Mouse (Mus musculus): ENCODE data around the gene Zfp1. TPM values are rescaled to one million over a fixed set of nuclear protein-coding genes. Genes with fewer than 3 reads are reported as not detected.

Gene Zfp1
- polyA plus RNA-seq, 1 experiment from 2014 or later = 16.0 TPM

DNA sequence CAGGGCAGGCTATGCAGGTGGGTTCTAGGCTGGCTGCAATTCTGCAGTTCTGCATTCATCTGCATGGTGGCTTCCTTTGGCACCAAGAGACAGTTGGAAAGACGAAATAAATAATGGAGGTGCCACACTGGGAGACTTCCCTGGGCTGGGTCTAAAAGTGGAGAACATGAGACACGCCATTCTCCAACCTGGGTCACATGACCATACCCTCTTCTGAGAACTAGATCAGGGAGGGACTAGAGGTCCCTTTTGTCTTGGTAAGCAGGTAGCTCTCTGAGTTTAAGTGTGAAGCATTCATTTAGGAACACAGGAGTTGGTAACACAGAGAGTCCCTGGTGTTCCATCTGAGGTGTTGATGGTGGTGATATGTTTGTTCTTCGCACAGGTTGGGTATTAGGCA lies 57.0 kb downstream of the Zfp1 start:
- WGBS = 85% methylated on average over 3 of the region's 3 CpGs
- no peak for ATAC-seq
- H3K27me3 ChIP-seq (replicated peaks; ENCODE audit: control insufficient read depth, insufficient read depth, low read length) = no peaks in the 10 kb centered on the region
- no peak overlapping the region for H3K27ac ChIP-seq (ENCODE audit: low read length)
- H3K9ac ChIP-seq (ENCODE audit: low read depth, low read length) = no peak overlapping the region
- H3K9me3 ChIP-seq (ENCODE audit: control insufficient read depth, low read length) = no peaks in the 10 kb centered on the region
- peaks cover 15% of the 10 kb centered on the region for H3K4me1 ChIP-seq (ENCODE audit: control insufficient read depth, insufficient read depth, low read length)
- no peak overlapping the region for H3K4me3 ChIP-seq (ENCODE audit: low read length)
- no peaks in the 10 kb centered on the region for H3K36me3 ChIP-seq (ENCODE audit: control insufficient read depth, insufficient read depth, low read length)
- no peak overlapping the region for H3K4me2 ChIP-seq (ENCODE audit: low read depth, low read length)

GRCm38 (mm10) chr8:111700740-111701139 lies 57.5 kb downstream of the Zfp1 start:
- H3K4me1 ChIP-seq (ENCODE audit: control insufficient read depth, insufficient read depth, low read length) = peaks cover 18% of the 10 kb centered on the region
- H3K9ac ChIP-seq (ENCODE audit: low read depth, low read length) = no peak overlapping the region
- H3K4me3 ChIP-seq (ENCODE audit: low read length) = no peak overlapping the region
- no peaks in the 10 kb centered on the region for H3K36me3 ChIP-seq (ENCODE audit: control insufficient read depth, insufficient read depth, low read length)
- no peaks in the 10 kb centered on the region for H3K9me3 ChIP-seq (ENCODE audit: control insufficient read depth, low read length)
- WGBS = 83% methylated on average over 5 of the region's 5 CpGs
- ATAC-seq = no peak
- H3K27me3 ChIP-seq (replicated peaks; ENCODE audit: control insufficient read depth, insufficient read depth, low read length) = no peaks in the 10 kb centered on the region
- no peak overlapping the region for H3K4me2 ChIP-seq (ENCODE audit: low read depth, low read length)
- peak overlapping the region; percentile 71 for H3K27ac ChIP-seq (ENCODE audit: low read length)

DNA sequence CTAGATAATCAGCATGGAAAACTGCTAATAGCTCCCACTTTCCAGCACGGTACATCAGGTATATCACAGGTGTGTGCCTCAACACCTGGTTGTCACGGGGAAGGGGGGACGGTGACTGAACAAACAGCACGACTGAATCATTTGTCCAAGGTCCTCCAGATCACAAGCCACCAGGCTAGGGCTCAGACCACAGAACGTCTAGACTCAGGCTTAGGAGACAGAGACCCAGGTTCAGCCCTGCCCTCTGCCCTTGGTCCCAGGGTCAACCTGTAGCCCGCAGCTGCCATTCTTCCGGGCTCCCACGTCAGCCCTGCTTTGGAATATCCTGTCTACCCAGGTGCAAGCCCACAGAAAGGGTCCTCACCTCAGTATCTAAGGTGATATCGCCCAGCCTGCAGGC lies 58.2 kb downstream of the Zfp1 start:
- Histone ChIP-seq H3K4me2 (ENCODE audit: low read depth, low read length) (no peak overlapping the region), H3K27ac (ENCODE audit: low read length) (peak overlapping the region; percentile 71), H3K9ac (ENCODE audit: low read depth, low read length) (no peak overlapping the region), H3K4me1 (ENCODE audit: control insufficient read depth, insufficient read depth, low read length) (peaks cover 25% of the 10 kb centered on the region), H3K4me3 (ENCODE audit: low read length) (no peak overlapping the region), H3K27me3 (replicated peaks; ENCODE audit: control insufficient read depth, insufficient read depth, low read length) (no peaks in the 10 kb centered on the region), H3K9me3 (ENCODE audit: control insufficient read depth, low read length) (no peaks in the 10 kb centered on the region), H3K36me3 (ENCODE audit: control insufficient read depth, insufficient read depth, low read length) (no peaks in the 10 kb centered on the region)
- peak; percentile 56 for ATAC-seq
- WGBS = 68% methylated on average over 9 of the region's 9 CpGs

DNA sequence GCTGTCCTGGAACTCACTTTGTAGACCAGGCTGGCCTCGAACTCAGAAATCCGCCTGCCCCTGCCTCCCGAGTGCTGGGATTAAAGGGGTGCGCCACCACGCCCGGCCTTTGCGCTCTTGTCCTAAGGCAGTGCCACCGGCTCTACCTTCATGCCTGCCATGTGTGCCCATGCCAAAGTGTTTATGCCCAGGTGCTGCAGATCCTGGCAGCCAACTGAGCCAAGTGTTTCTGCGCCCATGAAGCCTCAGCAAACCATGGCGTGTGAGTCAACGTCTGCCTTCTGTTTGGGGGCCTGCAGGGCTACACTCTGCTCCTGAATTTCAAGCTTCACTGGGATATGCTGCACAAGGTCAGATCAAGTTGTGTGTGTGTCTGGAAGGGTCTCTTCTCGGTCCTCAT lies 61.4 kb downstream of the Zfp1 start:
- Histone ChIP-seq H3K4me2 (ENCODE audit: low read depth, low read length) (no peak overlapping the region), H3K27ac (ENCODE audit: low read length) (peak overlapping the region; percentile 94), H3K27me3 (replicated peaks; ENCODE audit: control insufficient read depth, insufficient read depth, low read length) (no peaks in the 10 kb centered on the region), H3K4me1 (ENCODE audit: control insufficient read depth, insufficient read depth, low read length) (peaks cover 38% of the 10 kb centered on the region), H3K9me3 (ENCODE audit: control insufficient read depth, low read length) (no peaks in the 10 kb centered on the region), H3K9ac (ENCODE audit: low read depth, low read length) (peak overlapping the region; percentile 37; the same call in 1 of the 2 replicates), H3K4me3 (ENCODE audit: low read length) (no peak overlapping the region), H3K36me3 (ENCODE audit: control insufficient read depth, insufficient read depth, low read length) (no peaks in the 10 kb centered on the region)
- ATAC-seq = no peak
- 87% methylated on average over 12 of the region's 12 CpGs for WGBS

GRCm38 (mm10) chr8:111705222-111705621 lies 62.0 kb downstream of the Zfp1 start:
- peak overlapping the region; percentile 94 for H3K27ac ChIP-seq (ENCODE audit: low read length)
- peak; percentile 92 for ATAC-seq
- H3K36me3 ChIP-seq (ENCODE audit: control insufficient read depth, insufficient read depth, low read length) = no peaks in the 10 kb centered on the region
- no peak overlapping the region for H3K4me2 ChIP-seq (ENCODE audit: low read depth, low read length)
- 0 out of 2 replicates have a peak overlapping the region, but pooled peaks have one; percentile 7 for H3K9ac ChIP-seq (ENCODE audit: low read depth, low read length)
- no peaks in the 10 kb centered on the region for H3K9me3 ChIP-seq (ENCODE audit: control insufficient read depth, low read length)
- H3K27me3 ChIP-seq (replicated peaks; ENCODE audit: control insufficient read depth, insufficient read depth, low read length) = no peaks in the 10 kb centered on the region
- peaks cover 40% of the 10 kb centered on the region for H3K4me1 ChIP-seq (ENCODE audit: control insufficient read depth, insufficient read depth, low read length)
- 38% methylated on average over 3 of the region's 3 CpGs for WGBS
- no peak overlapping the region for H3K4me3 ChIP-seq (ENCODE audit: low read length)

DNA sequence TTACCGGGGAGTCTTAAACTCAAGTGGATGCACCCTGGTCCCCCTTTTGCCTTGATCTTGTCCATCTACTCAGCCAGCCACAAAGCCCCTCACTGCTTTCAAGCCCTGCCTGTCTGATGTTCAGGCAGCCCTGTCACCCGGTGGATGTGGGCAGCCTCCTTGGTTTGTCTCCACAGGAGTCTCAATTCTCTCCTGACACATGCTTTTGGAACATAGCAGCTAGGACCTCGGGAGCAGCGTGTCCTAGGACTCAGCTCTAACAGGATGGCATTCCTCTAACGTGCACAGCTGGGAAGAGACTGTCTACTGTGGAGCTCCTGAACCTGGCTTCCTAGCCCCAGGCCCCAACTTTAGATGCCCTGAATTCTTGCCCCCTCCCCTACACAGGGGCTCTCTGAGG lies 62.5 kb downstream of the Zfp1 start:
- WGBS = 54% methylated on average over 5 of the region's 5 CpGs

DNA sequence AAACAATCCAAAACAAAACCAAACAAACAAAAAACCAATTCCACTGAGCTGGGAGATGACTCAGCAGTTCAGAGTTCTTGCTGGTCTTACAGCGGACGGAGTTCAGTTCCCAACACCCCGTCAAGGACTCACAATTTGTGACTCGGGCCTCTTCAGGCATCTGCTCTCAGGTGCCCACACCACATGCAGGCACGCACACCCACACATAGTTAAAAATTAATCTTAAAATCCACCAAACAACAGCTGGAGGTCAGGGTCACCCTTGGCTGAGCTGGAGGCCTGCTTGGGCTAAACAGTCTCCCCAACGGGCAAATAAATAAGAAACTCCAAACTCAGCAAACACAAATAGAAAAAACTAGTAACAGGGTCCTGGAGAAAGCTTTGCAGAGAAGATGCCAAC lies 65.1 kb downstream of the Zfp1 start:
- WGBS = 63% methylated on average over 6 of the region's 6 CpGs
- Histone ChIP-seq H3K9ac (ENCODE audit: low read depth, low read length) (no peak overlapping the region), H3K27me3 (replicated peaks; ENCODE audit: control insufficient read depth, insufficient read depth, low read length) (no peaks in the 10 kb centered on the region), H3K4me3 (ENCODE audit: low read length) (no peak overlapping the region), H3K4me2 (ENCODE audit: low read depth, low read length) (no peak overlapping the region), H3K36me3 (ENCODE audit: control insufficient read depth, insufficient read depth, low read length) (peaks cover 15% of the 10 kb centered on the region), H3K9me3 (ENCODE audit: control insufficient read depth, low read length) (no peaks in the 10 kb centered on the region), H3K27ac (ENCODE audit: low read length) (peak overlapping the region; percentile 87), H3K4me1 (ENCODE audit: control insufficient read depth, insufficient read depth, low read length) (peaks cover 33% of the 10 kb centered on the region)
- ATAC-seq = peak; percentile 21

More for the DNA sequence above, 62.5 kb downstream of the Zfp1 start:
- Histone ChIP-seq H3K4me3 (ENCODE audit: low read length) (no peak overlapping the region), H3K4me2 (ENCODE audit: low read depth, low read length) (no peak overlapping the region), H3K27ac (ENCODE audit: low read length) (peak overlapping the region; percentile 94), H3K27me3 (replicated peaks; ENCODE audit: control insufficient read depth, insufficient read depth, low read length) (no peaks in the 10 kb centered on the region), H3K9ac (ENCODE audit: low read depth, low read length) (peak overlapping the region; percentile 7; the same call in 1 of the 2 replicates), H3K36me3 (ENCODE audit: control insufficient read depth, insufficient read depth, low read length) (peaks cover 4% of the 10 kb centered on the region; the same call in 1 of the 2 replicates), H3K4me1 (ENCODE audit: control insufficient read depth, insufficient read depth, low read length) (peaks cover 38% of the 10 kb centered on the region), H3K9me3 (ENCODE audit: control insufficient read depth, low read length) (no peaks in the 10 kb centered on the region)
- no peak for ATAC-seq

GRCm38 (mm10) chr8:111709223-111709622 lies 66.0 kb downstream of the Zfp1 start:
- Histone ChIP-seq H3K4me2 (ENCODE audit: low read depth, low read length) (no peak overlapping the region), H3K9ac (ENCODE audit: low read depth, low read length) (peak overlapping the region; percentile 48; the same call in 1 of the 2 replicates), H3K9me3 (ENCODE audit: control insufficient read depth, low read length) (no peaks in the 10 kb centered on the region), H3K4me3 (ENCODE audit: low read length) (no peak overlapping the region), H3K27me3 (replicated peaks; ENCODE audit: control insufficient read depth, insufficient read depth, low read length) (no peaks in the 10 kb centered on the region), H3K27ac (ENCODE audit: low read length) (peak overlapping the region; percentile 87), H3K36me3 (ENCODE audit: control insufficient read depth, insufficient read depth, low read length) (peaks cover 22% of the 10 kb centered on the region), H3K4me1 (ENCODE audit: control insufficient read depth, insufficient read depth, low read length) (peaks cover 33% of the 10 kb centered on the region)
- 79% methylated on average over 1 of the region's 1 CpGs for WGBS
- ATAC-seq = peak; percentile 14; the same call in 1 of the 2 replicates

DNA sequence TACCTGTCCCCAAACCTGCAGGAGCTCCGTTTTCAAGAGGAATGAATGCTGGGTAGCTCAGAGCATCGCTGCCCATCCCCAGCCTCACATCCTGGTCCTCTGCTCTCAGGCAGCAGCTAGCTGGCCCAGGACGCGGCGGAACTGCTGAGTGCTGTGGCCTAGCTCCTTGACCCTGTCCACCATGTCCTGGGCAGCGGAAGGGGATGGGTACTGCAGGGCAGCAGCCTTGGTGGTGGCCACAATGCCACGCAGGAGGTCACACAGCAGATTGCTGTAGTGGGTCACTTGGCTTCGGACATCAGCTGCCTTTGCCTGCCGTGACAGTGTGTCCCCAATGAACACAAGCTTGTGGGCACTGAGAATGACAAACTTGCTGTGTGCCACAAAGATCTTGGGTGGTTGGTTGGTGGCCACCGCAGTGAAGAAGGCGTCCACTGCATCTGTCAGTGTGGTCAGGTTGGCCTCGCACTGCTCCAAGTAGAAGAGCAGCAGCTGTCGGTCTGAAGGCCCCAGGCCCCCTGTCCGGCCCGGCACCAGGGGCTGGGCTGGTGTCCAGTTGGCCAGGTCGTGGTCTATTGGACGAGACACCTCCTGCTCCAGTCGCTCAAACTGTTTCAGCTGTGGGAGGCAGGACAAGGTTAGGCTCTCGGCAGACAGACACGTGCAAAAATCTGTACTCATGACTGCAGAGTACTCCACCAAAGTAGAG lies 67.7 kb downstream of the Zfp1 start:
- Histone ChIP-seq H3K4me2 (ENCODE audit: low read depth, low read length) (no peak overlapping the region), H3K36me3 (ENCODE audit: control insufficient read depth, insufficient read depth, low read length) (peaks cover 35% of the 10 kb centered on the region), H3K27ac (ENCODE audit: low read length) (no peak overlapping the region), H3K4me3 (ENCODE audit: low read length) (no peak overlapping the region), H3K27me3 (replicated peaks; ENCODE audit: control insufficient read depth, insufficient read depth, low read length) (no peaks in the 10 kb centered on the region), H3K9ac (ENCODE audit: low read depth, low read length) (no peak overlapping the region), H3K9me3 (ENCODE audit: control insufficient read depth, low read length) (no peaks in the 10 kb centered on the region), H3K4me1 (ENCODE audit: control insufficient read depth, insufficient read depth, low read length) (peaks cover 19% of the 10 kb centered on the region)
- WGBS = 93% methylated on average over 20 of the region's 20 CpGs
- ATAC-seq = no peak

Measured in intestine, embryonic 16.5 days (tissue).